Mouse (Mus musculus): Measurements from ENCODE around the gene Jakmip3. TPM values are rescaled to one million over a fixed set of nuclear protein-coding genes. Genes with fewer than 3 reads are reported as not detected.
A peak's percentile ranks its signal among the peaks of the same experiment; 100 is the strongest.

Jakmip3 gene
- polyA plus RNA-seq, 1 experiment from 2014 or later, result 2.7 TPM

GRCm38 (mm10) chr7:139092676-139093075, 152.1 kb downstream of the Jakmip3 start:
- Histone ChIP-seq H3K4me3 (ENCODE audit: low read depth, low read length) (no peak overlapping the region), H3K36me3 (ENCODE audit: control insufficient read depth, insufficient read depth, low read length) (peaks cover 22% of the 10 kb centered on the region), H3K9ac (ENCODE audit: low read length) (no peak overlapping the region), H3K4me2 (ENCODE audit: low read depth) (no peak overlapping the region), H3K4me1 (ENCODE audit: control insufficient read depth, insufficient read depth, low read length) (peaks cover 11% of the 10 kb centered on the region), H3K27me3 (ENCODE audit: control insufficient read depth, insufficient read depth, low read length) (no peaks in the 10 kb centered on the region), H3K9me3 (ENCODE audit: control insufficient read depth, low read length) (no peaks in the 10 kb centered on the region), H3K27ac (ENCODE audit: low read depth, low read length) (no peak overlapping the region)
- no peak for DNase-seq (ENCODE audit: low spot score)
- no peak for ATAC-seq (ENCODE audit: insufficient read depth, low FRiP score, low TSS enrichment)
- 92% methylated on average over 5 of the region's 5 CpGs for WGBS

GRCm38 (mm10) chr7:139093124-139093523, 152.6 kb downstream of the Jakmip3 start:
- H3K9me3 ChIP-seq (ENCODE audit: control insufficient read depth, low read length), result no peaks in the 10 kb centered on the region
- H3K27ac ChIP-seq (ENCODE audit: low read depth, low read length), result no peak overlapping the region
- ATAC-seq (ENCODE audit: insufficient read depth, low FRiP score, low TSS enrichment), result no peak
- 93% methylated on average over 5 of the region's 5 CpGs for WGBS
- no peak overlapping the region for H3K4me3 ChIP-seq (ENCODE audit: low read depth, low read length)
- no peaks in the 10 kb centered on the region for H3K27me3 ChIP-seq (ENCODE audit: control insufficient read depth, insufficient read depth, low read length)
- no peak overlapping the region for H3K9ac ChIP-seq (ENCODE audit: low read length)
- no peak overlapping the region for H3K4me2 ChIP-seq (ENCODE audit: low read depth)
- peaks cover 23% of the 10 kb centered on the region for H3K36me3 ChIP-seq (ENCODE audit: control insufficient read depth, insufficient read depth, low read length)
- peaks cover 9% of the 10 kb centered on the region for H3K4me1 ChIP-seq (ENCODE audit: control insufficient read depth, insufficient read depth, low read length)
- no peak for DNase-seq (ENCODE audit: low spot score)

GRCm38 (mm10) chr7:139093781-139094180, 153.3 kb downstream of the Jakmip3 start:
- H3K4me2 ChIP-seq (ENCODE audit: low read depth), result no peak overlapping the region
- H3K4me1 ChIP-seq (ENCODE audit: control insufficient read depth, insufficient read depth, low read length), result peaks cover 2% of the 10 kb centered on the region; the same call in 1 of the 2 replicates
- H3K9me3 ChIP-seq (ENCODE audit: control insufficient read depth, low read length), result no peaks in the 10 kb centered on the region
- DNase-seq (ENCODE audit: low spot score) (no peak), ATAC-seq (ENCODE audit: insufficient read depth, low FRiP score, low TSS enrichment) (no peak)
- H3K27me3 ChIP-seq (ENCODE audit: control insufficient read depth, insufficient read depth, low read length), result no peaks in the 10 kb centered on the region
- peaks cover 24% of the 10 kb centered on the region for H3K36me3 ChIP-seq (ENCODE audit: control insufficient read depth, insufficient read depth, low read length)
- no peak overlapping the region for H3K27ac ChIP-seq (ENCODE audit: low read depth, low read length)
- 82% methylated on average over 7 of the region's 7 CpGs for WGBS
- H3K9ac ChIP-seq (ENCODE audit: low read length), result no peak overlapping the region
- H3K4me3 ChIP-seq (ENCODE audit: low read depth, low read length), result no peak overlapping the region

- Histone ChIP-seq H3K36me3 (ENCODE audit: control insufficient read depth, insufficient read depth, low read length) (peaks cover 25% of the 10 kb centered on the region), H3K9me3 (ENCODE audit: control insufficient read depth, low read length) (no peaks in the 10 kb centered on the region), H3K4me1 (ENCODE audit: control insufficient read depth, insufficient read depth, low read length) (no peaks in the 10 kb centered on the region), H3K27ac (ENCODE audit: low read depth, low read length) (no peak overlapping the region), H3K4me2 (ENCODE audit: low read depth) (no peak overlapping the region), H3K27me3 (ENCODE audit: control insufficient read depth, insufficient read depth, low read length) (no peaks in the 10 kb centered on the region), H3K4me3 (ENCODE audit: low read depth, low read length) (no peak overlapping the region), H3K9ac (ENCODE audit: low read length) (no peak overlapping the region)
- ATAC-seq (ENCODE audit: insufficient read depth, low FRiP score, low TSS enrichment), result no peak
- DNase-seq (ENCODE audit: low spot score), result no peak
- WGBS, result 89% methylated on average over 6 of the region's 6 CpGs
These were observed 154.2 kb downstream of the Jakmip3 start for GRCm38 (mm10) chr7:139094761-139095160.

GRCm38 (mm10) chr7:139095282-139095681, 154.8 kb downstream of the Jakmip3 start:
- Histone ChIP-seq H3K4me2 (ENCODE audit: low read depth) (no peak overlapping the region), H3K4me1 (ENCODE audit: control insufficient read depth, insufficient read depth, low read length) (no peaks in the 10 kb centered on the region), H3K9me3 (ENCODE audit: control insufficient read depth, low read length) (no peaks in the 10 kb centered on the region), H3K36me3 (ENCODE audit: control insufficient read depth, insufficient read depth, low read length) (peaks cover 27% of the 10 kb centered on the region), H3K27ac (ENCODE audit: low read depth, low read length) (no peak overlapping the region), H3K27me3 (ENCODE audit: control insufficient read depth, insufficient read depth, low read length) (no peaks in the 10 kb centered on the region), H3K4me3 (ENCODE audit: low read depth, low read length) (no peak overlapping the region), H3K9ac (ENCODE audit: low read length) (no peak overlapping the region)
- DNase-seq (ENCODE audit: low spot score) (no peak), ATAC-seq (ENCODE audit: insufficient read depth, low FRiP score, low TSS enrichment) (no peak)
- 89% methylated on average over 7 of the region's 7 CpGs for WGBS

GRCm38 (mm10) chr7:139096399-139096798, 155.9 kb downstream of the Jakmip3 start:
- Histone ChIP-seq H3K9me3 (ENCODE audit: control insufficient read depth, low read length) (no peaks in the 10 kb centered on the region), H3K27me3 (ENCODE audit: control insufficient read depth, insufficient read depth, low read length) (no peaks in the 10 kb centered on the region), H3K4me2 (ENCODE audit: low read depth) (no peak overlapping the region), H3K36me3 (ENCODE audit: control insufficient read depth, insufficient read depth, low read length) (peaks cover 23% of the 10 kb centered on the region), H3K9ac (ENCODE audit: low read length) (no peak overlapping the region), H3K4me1 (ENCODE audit: control insufficient read depth, insufficient read depth, low read length) (no peaks in the 10 kb centered on the region), H3K4me3 (ENCODE audit: low read depth, low read length) (no peak overlapping the region), H3K27ac (ENCODE audit: low read depth, low read length) (no peak overlapping the region)
- WGBS, result 92% methylated on average over 6 of the region's 6 CpGs
- ATAC-seq (ENCODE audit: insufficient read depth, low FRiP score, low TSS enrichment), result no peak
- no peak for DNase-seq (ENCODE audit: low spot score)

GRCm38 (mm10) chr7:139100531-139101095, 160.1 kb downstream of the Jakmip3 start:
- ATAC-seq (ENCODE audit: insufficient read depth, low FRiP score, low TSS enrichment), result no peak
- Histone ChIP-seq H3K9me3 (ENCODE audit: control insufficient read depth, low read length) (no peaks in the 10 kb centered on the region), H3K4me2 (ENCODE audit: low read depth) (no peak overlapping the region), H3K27me3 (ENCODE audit: control insufficient read depth, insufficient read depth, low read length) (no peaks in the 10 kb centered on the region), H3K4me3 (ENCODE audit: low read depth, low read length) (no peak overlapping the region), H3K36me3 (ENCODE audit: control insufficient read depth, insufficient read depth, low read length) (peaks cover 11% of the 10 kb centered on the region), H3K4me1 (ENCODE audit: control insufficient read depth, insufficient read depth, low read length) (no peaks in the 10 kb centered on the region), H3K9ac (ENCODE audit: low read length) (no peak overlapping the region), H3K27ac (ENCODE audit: low read depth, low read length) (no peak overlapping the region)
- DNase-seq (ENCODE audit: low spot score), result no peak
- WGBS, result 77% methylated on average over 12 of the region's 12 CpGs

- H3K36me3 ChIP-seq (ENCODE audit: control insufficient read depth, insufficient read depth, low read length), result peaks cover 9% of the 10 kb centered on the region
- H3K4me1 ChIP-seq (ENCODE audit: control insufficient read depth, insufficient read depth, low read length), result no peaks in the 10 kb centered on the region
- WGBS, result 75% methylated on average over 10 of the region's 10 CpGs
- no peak overlapping the region for H3K4me2 ChIP-seq (ENCODE audit: low read depth)
- no peak overlapping the region; the same call in 1 of the 2 replicates for H3K27ac ChIP-seq (ENCODE audit: low read depth, low read length)
- H3K27me3 ChIP-seq (ENCODE audit: control insufficient read depth, insufficient read depth, low read length), result no peaks in the 10 kb centered on the region
- no peak for ATAC-seq (ENCODE audit: insufficient read depth, low FRiP score, low TSS enrichment)
- H3K9me3 ChIP-seq (ENCODE audit: control insufficient read depth, low read length), result no peaks in the 10 kb centered on the region
- no peak overlapping the region for H3K4me3 ChIP-seq (ENCODE audit: low read depth, low read length)
- H3K9ac ChIP-seq (ENCODE audit: low read length), result no peak overlapping the region
- no peak for DNase-seq (ENCODE audit: low spot score)
These were observed 160.8 kb downstream of the Jakmip3 start for GRCm38 (mm10) chr7:139101286-139101804.

GRCm38 (mm10) chr7:139101826-139102225, 161.3 kb downstream of the Jakmip3 start:
- no peaks in the 10 kb centered on the region for H3K27me3 ChIP-seq (ENCODE audit: control insufficient read depth, insufficient read depth, low read length)
- 0 out of 2 replicates have a peak overlapping the region, but pooled peaks have one; percentile 0 for H3K27ac ChIP-seq (ENCODE audit: low read depth, low read length)
- H3K9ac ChIP-seq (ENCODE audit: low read length), result no peak overlapping the region
- WGBS, result 73% methylated on average over 3 of the region's 3 CpGs
- H3K4me1 ChIP-seq (ENCODE audit: control insufficient read depth, insufficient read depth, low read length), result no peaks in the 10 kb centered on the region
- H3K4me3 ChIP-seq (ENCODE audit: low read depth, low read length), result no peak overlapping the region
- DNase-seq (ENCODE audit: low spot score) (no peak), ATAC-seq (ENCODE audit: insufficient read depth, low FRiP score, low TSS enrichment) (no peak)
- peaks cover 5% of the 10 kb centered on the region for H3K36me3 ChIP-seq (ENCODE audit: control insufficient read depth, insufficient read depth, low read length)
- H3K4me2 ChIP-seq (ENCODE audit: low read depth), result no peak overlapping the region
- no peaks in the 10 kb centered on the region for H3K9me3 ChIP-seq (ENCODE audit: control insufficient read depth, low read length)

All from neural tube, embryonic 11.5 days (tissue).